Mouse (Mus musculus): ENCODE results near the gene Rab11fip4. TPM values are rescaled to one million over a fixed set of nuclear protein-coding genes. Genes with fewer than 3 reads are reported as not detected.

The Rab11fip4 gene
- polyA plus RNA-seq, 1 experiment, result 12.2 TPM

GRCm38 (mm10) chr11:79669210-79669609, 78.2 kb downstream of the Rab11fip4 start:
- peaks cover 4% of the 10 kb centered on the region; the same call in 1 of the 2 replicates for H3K4me1 ChIP-seq (ENCODE audit: control insufficient read depth, insufficient read depth, insufficient read length)
- H3K36me3 ChIP-seq (ENCODE audit: control insufficient read depth, insufficient read depth, low read length), result no peaks in the 10 kb centered on the region
- no peak overlapping the region for H3K4me3 ChIP-seq (ENCODE audit: extremely low read depth, insufficient read depth, insufficient read length)
- H3K27me3 ChIP-seq (ENCODE audit: control insufficient read depth, insufficient read depth, low read length), result no peaks in the 10 kb centered on the region
- no peak for DNase-seq (ENCODE audit: low read depth in 1 of 2, low spot score in 2 of 2)
- H3K27ac ChIP-seq (ENCODE audit: insufficient read depth, low read length), result no peak overlapping the region
- TF ChIP-seq POLR2A (IDR thresholded peaks at IDR 0.05; ENCODE audit: low read depth, low read length), result no peak
- TF ChIP-seq CTCF (IDR thresholded peaks at IDR 0.05; ENCODE audit: extremely low read depth, insufficient read depth, insufficient read length, insufficient replicate concordance), result no peak
- WGBS, result 69% methylated on average over 6 of the region's 6 CpGs

- H3K27ac ChIP-seq (ENCODE audit: insufficient read depth, low read length), result no peak overlapping the region
- H3K36me3 ChIP-seq (ENCODE audit: control insufficient read depth, insufficient read depth, low read length), result no peaks in the 10 kb centered on the region
- no peaks in the 10 kb centered on the region for H3K27me3 ChIP-seq (ENCODE audit: control insufficient read depth, insufficient read depth, low read length)
- H3K4me1 ChIP-seq (ENCODE audit: control insufficient read depth, insufficient read depth, insufficient read length), result peaks cover 4% of the 10 kb centered on the region; the same call in 1 of the 2 replicates
- WGBS, result 79% methylated on average over 3 of the region's 3 CpGs
- H3K4me3 ChIP-seq (ENCODE audit: extremely low read depth, insufficient read depth, insufficient read length), result no peak overlapping the region
- no peak for DNase-seq (ENCODE audit: low read depth in 1 of 2, low spot score in 2 of 2)
- TF ChIP-seq CTCF (IDR thresholded peaks at IDR 0.05; ENCODE audit: extremely low read depth, insufficient read depth, insufficient read length, insufficient replicate concordance) (no peak), POLR2A (IDR thresholded peaks at IDR 0.05; ENCODE audit: low read depth, low read length) (no peak)
Measured at GRCm38 (mm10) chr11:79669947-79670346, 78.9 kb downstream of the Rab11fip4 start.

DNA sequence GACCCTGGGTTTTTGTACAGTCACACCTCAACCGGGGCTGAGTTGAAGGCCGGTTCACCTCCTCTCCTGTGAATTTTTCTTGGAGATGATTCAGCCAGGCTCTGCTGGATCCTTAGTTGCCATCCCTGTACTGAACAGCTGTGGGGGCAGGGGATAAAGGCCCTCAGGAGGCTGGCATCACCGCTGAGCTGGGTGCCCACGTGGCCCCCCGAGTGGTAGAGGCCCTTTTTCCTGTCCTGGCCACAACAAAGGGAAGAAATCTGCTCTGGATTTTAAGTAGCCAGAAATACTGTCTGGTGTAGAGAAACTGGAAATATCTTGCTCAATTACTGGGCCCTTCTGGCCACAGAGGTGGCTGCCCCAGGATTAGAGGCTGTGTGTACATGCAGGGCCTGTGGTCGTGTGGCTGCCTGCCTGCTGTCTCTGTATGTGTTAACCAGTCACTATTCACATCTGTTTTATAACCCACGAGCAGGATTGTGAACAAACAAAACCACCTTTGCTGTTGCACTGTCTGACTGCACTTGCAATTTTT, 79.5 kb downstream of the Rab11fip4 start:
- Histone ChIP-seq H3K4me3 (ENCODE audit: extremely low read depth, insufficient read depth, insufficient read length) (no peak overlapping the region), H3K27me3 (ENCODE audit: control insufficient read depth, insufficient read depth, low read length) (no peaks in the 10 kb centered on the region), H3K27ac (ENCODE audit: insufficient read depth, low read length) (no peak overlapping the region), H3K36me3 (ENCODE audit: control insufficient read depth, insufficient read depth, low read length) (no peaks in the 10 kb centered on the region), H3K4me1 (ENCODE audit: control insufficient read depth, insufficient read depth, insufficient read length) (peaks cover 4% of the 10 kb centered on the region; the same call in 1 of the 2 replicates)
- WGBS, result 31% methylated on average over 7 of the region's 7 CpGs
- DNase-seq (ENCODE audit: low read depth in 1 of 2, low spot score in 2 of 2), result no peak
- TF ChIP-seq POLR2A (IDR thresholded peaks at IDR 0.05; ENCODE audit: low read depth, low read length) (no peak), CTCF (IDR thresholded peaks at IDR 0.05; ENCODE audit: extremely low read depth, insufficient read depth, insufficient read length, insufficient replicate concordance) (no peak)

DNA sequence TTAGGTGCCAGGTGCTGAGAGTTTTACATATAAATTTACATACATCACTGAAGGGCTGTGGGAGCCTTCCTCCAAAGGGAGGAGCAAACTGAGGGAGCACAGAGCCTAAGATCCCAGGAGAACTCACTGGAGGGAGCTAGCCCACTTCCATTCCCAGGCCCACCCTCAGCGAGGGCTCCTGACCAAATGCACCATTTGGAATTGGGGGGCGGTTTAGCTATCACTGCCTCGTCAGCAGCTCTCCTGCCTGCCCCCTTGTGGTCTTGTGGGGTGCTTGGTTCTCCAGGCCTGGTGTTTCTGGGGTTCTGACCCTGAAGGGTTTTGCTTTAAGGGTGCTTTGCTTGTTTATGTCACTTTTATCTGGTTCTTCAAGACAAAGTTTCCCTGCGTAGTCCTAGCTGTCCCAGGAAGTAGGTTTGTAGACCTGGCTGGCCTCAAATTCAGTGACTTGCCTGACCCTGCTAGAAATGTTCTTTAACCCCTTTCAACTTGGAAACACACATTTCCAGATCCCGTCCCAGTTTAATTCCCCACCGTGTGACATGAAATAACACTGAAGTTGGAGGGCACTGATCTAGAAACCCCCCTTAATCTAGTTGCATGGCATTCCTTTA, 80.8 kb downstream of the Rab11fip4 start:
- H3K27me3 ChIP-seq (ENCODE audit: control insufficient read depth, insufficient read depth, low read length), result no peaks in the 10 kb centered on the region
- TF ChIP-seq CTCF (IDR thresholded peaks at IDR 0.05; ENCODE audit: extremely low read depth, insufficient read depth, insufficient read length, insufficient replicate concordance), result peak; percentile 87
- no peak for TF ChIP-seq POLR2A (IDR thresholded peaks at IDR 0.05; ENCODE audit: low read depth, low read length)
- H3K36me3 ChIP-seq (ENCODE audit: control insufficient read depth, insufficient read depth, low read length), result no peaks in the 10 kb centered on the region
- H3K27ac ChIP-seq (ENCODE audit: insufficient read depth, low read length), result no peak overlapping the region
- no peak overlapping the region for H3K4me3 ChIP-seq (ENCODE audit: extremely low read depth, insufficient read depth, insufficient read length)
- 62% methylated on average over 6 of the region's 6 CpGs for WGBS
- peak in 1 of 2 experiments; percentile 41 for DNase-seq (ENCODE audit: low read depth in 1 of 2, low spot score in 2 of 2)
- peaks cover 4% of the 10 kb centered on the region; the same call in 1 of the 2 replicates for H3K4me1 ChIP-seq (ENCODE audit: control insufficient read depth, insufficient read depth, insufficient read length)

GRCm38 (mm10) chr11:79673072-79673471, 82.1 kb downstream of the Rab11fip4 start:
- no peak for TF ChIP-seq POLR2A (IDR thresholded peaks at IDR 0.05; ENCODE audit: low read depth, low read length)
- TF ChIP-seq CTCF (IDR thresholded peaks at IDR 0.05; ENCODE audit: extremely low read depth, insufficient read depth, insufficient read length, insufficient replicate concordance), result no peak
- H3K27me3 ChIP-seq (ENCODE audit: control insufficient read depth, insufficient read depth, low read length), result no peaks in the 10 kb centered on the region
- 74% methylated on average over 5 of the region's 5 CpGs for WGBS
- no peak for DNase-seq (ENCODE audit: low read depth in 1 of 2, low spot score in 2 of 2)
- no peak overlapping the region for H3K27ac ChIP-seq (ENCODE audit: insufficient read depth, low read length)
- no peaks in the 10 kb centered on the region for H3K36me3 ChIP-seq (ENCODE audit: control insufficient read depth, insufficient read depth, low read length)
- H3K4me3 ChIP-seq (ENCODE audit: extremely low read depth, insufficient read depth, insufficient read length), result no peak overlapping the region
- H3K4me1 ChIP-seq (ENCODE audit: control insufficient read depth, insufficient read depth, insufficient read length), result peaks cover 4% of the 10 kb centered on the region; the same call in 1 of the 2 replicates

DNA sequence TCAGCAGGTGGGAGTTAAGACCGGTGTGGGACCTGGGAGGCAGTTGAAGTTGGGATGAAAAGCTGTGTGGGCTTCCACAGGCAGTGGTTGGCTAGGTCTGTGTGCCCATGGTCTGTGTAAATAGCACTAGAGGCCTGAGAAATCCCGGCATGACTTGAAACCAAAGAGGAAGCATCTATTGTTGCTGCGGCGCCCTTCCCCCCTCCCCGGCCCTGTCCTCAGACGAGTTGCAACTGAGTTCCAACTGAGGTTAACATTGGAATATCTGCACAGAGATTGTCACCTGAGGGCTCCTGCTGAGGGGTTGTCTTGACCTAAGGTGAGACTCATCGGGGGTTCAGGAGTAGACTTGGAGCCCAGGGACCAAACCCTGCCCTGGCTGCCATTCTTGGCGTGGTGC, 82.7 kb downstream of the Rab11fip4 start:
- H3K27ac ChIP-seq (ENCODE audit: insufficient read depth, low read length), result no peak overlapping the region
- no peak for DNase-seq (ENCODE audit: low read depth in 1 of 2, low spot score in 2 of 2)

DNA sequence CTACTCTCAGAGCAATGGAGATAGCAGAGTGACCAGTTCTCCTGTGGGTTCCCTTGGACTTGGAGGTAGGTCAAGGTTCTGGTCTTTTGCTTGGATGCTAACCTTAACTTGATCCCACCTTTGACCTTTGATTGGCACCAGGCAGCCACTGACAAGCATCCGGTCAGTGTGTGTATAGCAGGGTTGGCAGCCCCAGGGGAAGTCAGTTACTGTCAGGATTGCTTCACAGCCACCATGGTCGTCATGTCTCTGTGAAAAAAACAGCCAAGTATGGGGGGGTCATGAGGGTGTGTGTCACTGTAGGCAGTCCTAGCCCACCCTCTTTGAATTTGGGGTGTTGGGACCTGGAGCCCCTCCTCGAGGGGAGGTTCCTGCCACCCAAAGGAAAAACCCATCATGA, 83.2 kb downstream of the Rab11fip4 start:
- no peaks in the 10 kb centered on the region for H3K27me3 ChIP-seq (ENCODE audit: control insufficient read depth, insufficient read depth, low read length)
- TF ChIP-seq CTCF (IDR thresholded peaks at IDR 0.05; ENCODE audit: extremely low read depth, insufficient read depth, insufficient read length, insufficient replicate concordance) (no peak), POLR2A (IDR thresholded peaks at IDR 0.05; ENCODE audit: low read depth, low read length) (no peak)
- H3K27ac ChIP-seq (ENCODE audit: insufficient read depth, low read length), result no peak overlapping the region
- no peak for DNase-seq (ENCODE audit: low read depth in 1 of 2, low spot score in 2 of 2)
- 75% methylated on average over 3 of the region's 3 CpGs for WGBS
- no peaks in the 10 kb centered on the region for H3K36me3 ChIP-seq (ENCODE audit: control insufficient read depth, insufficient read depth, low read length)
- no peak overlapping the region for H3K4me3 ChIP-seq (ENCODE audit: extremely low read depth, insufficient read depth, insufficient read length)
- H3K4me1 ChIP-seq (ENCODE audit: control insufficient read depth, insufficient read depth, insufficient read length), result peaks cover 4% of the 10 kb centered on the region; the same call in 1 of the 2 replicates

More for the DNA sequence above, 82.7 kb downstream of the Rab11fip4 start:
- 48% methylated on average over 8 of the region's 8 CpGs for WGBS
- H3K27me3 ChIP-seq (ENCODE audit: control insufficient read depth, insufficient read depth, low read length), result no peaks in the 10 kb centered on the region
- H3K4me1 ChIP-seq (ENCODE audit: control insufficient read depth, insufficient read depth, insufficient read length), result peaks cover 4% of the 10 kb centered on the region; the same call in 1 of the 2 replicates
- no peaks in the 10 kb centered on the region for H3K36me3 ChIP-seq (ENCODE audit: control insufficient read depth, insufficient read depth, low read length)
- no peak for TF ChIP-seq POLR2A (IDR thresholded peaks at IDR 0.05; ENCODE audit: low read depth, low read length)
- H3K4me3 ChIP-seq (ENCODE audit: extremely low read depth, insufficient read depth, insufficient read length), result no peak overlapping the region
